Mouse (Mus musculus): Measurements from ENCODE around the gene Pou3f3.

Gene Pou3f3

DNA sequence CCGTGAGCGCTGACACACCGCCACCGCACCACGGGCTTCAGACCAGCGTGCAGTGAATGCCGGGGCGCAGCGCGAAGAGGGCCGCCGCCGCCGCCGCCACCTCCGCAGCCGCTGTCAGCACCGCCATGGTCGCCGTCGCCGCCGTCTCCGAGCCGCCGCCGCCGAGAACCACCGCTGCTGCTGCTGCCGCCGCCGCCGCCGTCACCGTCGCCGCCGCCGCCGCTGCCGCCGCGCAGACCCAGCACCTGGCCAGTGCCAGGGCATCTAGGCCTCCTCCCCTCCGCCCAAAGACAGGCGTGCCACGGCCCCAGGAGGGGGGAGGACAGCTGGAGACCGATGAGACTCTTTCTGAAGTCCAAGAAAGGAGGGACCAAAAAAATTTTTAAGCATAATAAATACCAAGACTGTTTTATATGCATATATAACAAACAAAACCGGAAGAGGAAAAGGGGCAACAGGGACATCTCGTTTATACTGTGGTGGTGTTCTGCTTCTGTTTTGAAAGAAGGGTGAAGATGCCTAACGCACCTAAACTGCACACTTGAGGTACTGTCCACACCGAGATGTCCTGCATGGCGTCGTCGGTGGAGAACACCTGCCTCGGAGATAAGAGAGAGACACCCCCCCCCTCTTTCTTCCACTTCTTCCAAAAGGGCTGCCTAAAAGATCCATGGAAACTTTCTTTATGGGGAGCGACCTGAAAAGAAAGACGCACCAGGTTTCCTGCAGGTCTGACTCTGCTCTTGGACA lies 3.2 kb downstream of the Pou3f3 start:
- Histone ChIP-seq H3K4me1 (replicated peaks; ENCODE audit: low read depth, low read length) (peaks cover 43% of the 10 kb centered on the region), H3K36me3 (ENCODE audit: insufficient read depth, low read length) (no peaks in the 10 kb centered on the region)
- TF ChIP-seq CTCF (conservative IDR thresholded peaks at IDR 0.05; ENCODE audit: low read length) (no peak), POU5F1 (IDR thresholded peaks at IDR 0.05; ENCODE audit: borderline replicate concordance, low read length) (no peak), NANOG (IDR thresholded peaks at IDR 0.05; ENCODE audit: borderline replicate concordance, low read length) (no peak)

DNA sequence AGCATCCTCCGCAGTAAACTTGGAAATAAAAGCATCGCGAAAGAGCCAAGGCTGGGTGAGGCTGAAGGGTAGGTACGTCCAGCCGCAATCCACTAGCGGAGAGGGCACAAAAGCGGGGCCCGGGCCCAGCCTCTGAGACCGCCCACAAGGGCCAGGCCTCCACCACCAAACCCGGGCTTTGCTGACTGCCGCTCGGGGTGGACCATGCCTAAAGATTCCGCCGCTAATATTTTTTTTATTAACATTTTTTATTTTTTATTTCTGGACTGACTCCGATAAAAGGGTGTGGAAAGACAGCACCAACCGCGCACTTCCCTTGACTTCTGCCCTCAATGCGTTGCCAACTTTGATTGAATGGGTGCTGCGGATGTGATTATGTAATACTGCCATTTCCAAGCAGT lies 3.9 kb downstream of the Pou3f3 start:
- peaks cover 80% of the 10 kb centered on the region for H3K27me3 ChIP-seq (ENCODE audit: insufficient read depth, low read length)
- TF ChIP-seq POU5F1 (IDR thresholded peaks at IDR 0.05; ENCODE audit: borderline replicate concordance, low read length) = no peak
- TF ChIP-seq NANOG (IDR thresholded peaks at IDR 0.05; ENCODE audit: borderline replicate concordance, low read length) = no peak
- TF ChIP-seq CTCF (conservative IDR thresholded peaks at IDR 0.05; ENCODE audit: low read length) = no peak

More for the DNA sequence above, 3.2 kb downstream of the Pou3f3 start:
- Histone ChIP-seq H3K4me3 (replicated peaks; ENCODE audit: low read length) (peak overlapping the region; percentile 67), H3K9me3 (ENCODE audit: low read length) (no peaks in the 10 kb centered on the region), H3K27me3 (ENCODE audit: insufficient read depth, low read length) (peaks cover 80% of the 10 kb centered on the region)

DNA sequence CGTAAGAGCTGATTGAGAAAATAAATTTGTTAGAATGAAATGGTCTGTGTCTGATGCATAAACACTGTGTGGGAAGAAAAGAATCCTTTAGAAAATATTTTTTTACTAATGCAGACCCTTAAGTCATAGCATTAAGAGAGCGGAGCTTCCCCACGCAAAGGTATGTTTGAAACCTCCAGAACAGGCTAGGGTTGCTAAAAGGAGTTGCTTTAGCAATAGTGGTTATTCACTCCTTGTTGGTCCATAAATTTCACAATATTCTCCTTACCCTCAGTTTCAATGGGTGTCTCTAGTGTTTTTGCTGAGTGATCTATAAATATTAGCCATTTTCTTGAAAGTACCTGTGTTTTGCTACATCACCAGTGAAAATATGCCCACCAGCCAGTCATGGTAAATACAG lies 4.6 kb downstream of the Pou3f3 start:
- Histone ChIP-seq H3K9me3 (ENCODE audit: low read length) (no peaks in the 10 kb centered on the region), H3K4me3 (replicated peaks; ENCODE audit: low read length) (no peak overlapping the region)
- TF ChIP-seq CTCF (conservative IDR thresholded peaks at IDR 0.05; ENCODE audit: low read length) (no peak), POU5F1 (IDR thresholded peaks at IDR 0.05; ENCODE audit: borderline replicate concordance, low read length) (no peak), NANOG (IDR thresholded peaks at IDR 0.05; ENCODE audit: borderline replicate concordance, low read length) (no peak)

More for the DNA sequence above, 3.9 kb downstream of the Pou3f3 start:
- no peak overlapping the region for H3K4me3 ChIP-seq (replicated peaks; ENCODE audit: low read length)
- no peaks in the 10 kb centered on the region for H3K36me3 ChIP-seq (ENCODE audit: insufficient read depth, low read length)
- H3K4me1 ChIP-seq (replicated peaks; ENCODE audit: low read depth, low read length) = peaks cover 43% of the 10 kb centered on the region
- no peaks in the 10 kb centered on the region for H3K9me3 ChIP-seq (ENCODE audit: low read length)

DNA sequence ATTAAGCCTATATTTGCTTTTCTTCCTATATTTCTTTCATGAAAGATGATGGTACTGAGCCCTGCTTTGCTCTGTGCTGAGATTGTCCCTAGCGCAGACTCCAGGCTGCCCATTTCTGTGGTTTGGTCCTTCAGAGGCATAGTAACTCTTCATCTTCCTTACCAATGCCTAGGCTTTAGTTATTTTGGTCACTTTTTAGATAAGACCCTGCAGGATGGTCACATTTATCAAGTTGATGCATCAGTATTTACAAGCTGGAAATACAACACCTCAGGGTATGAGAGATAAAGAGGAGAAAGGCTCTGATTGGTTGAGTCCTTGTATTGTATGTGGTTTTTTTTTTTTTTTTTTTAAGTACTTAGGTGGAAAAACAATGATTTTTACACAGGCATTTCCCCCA lies 5.2 kb downstream of the Pou3f3 start:
- H3K4me1 ChIP-seq (replicated peaks; ENCODE audit: low read depth, low read length) = peaks cover 41% of the 10 kb centered on the region
- H3K9me3 ChIP-seq (ENCODE audit: low read length) = no peaks in the 10 kb centered on the region
- no peak overlapping the region for H3K4me3 ChIP-seq (replicated peaks; ENCODE audit: low read length)
- H3K36me3 ChIP-seq (ENCODE audit: insufficient read depth, low read length) = no peaks in the 10 kb centered on the region
- peaks cover 82% of the 10 kb centered on the region for H3K27me3 ChIP-seq (ENCODE audit: insufficient read depth, low read length)
- TF ChIP-seq POU5F1 (IDR thresholded peaks at IDR 0.05; ENCODE audit: borderline replicate concordance, low read length) = no peak
- no peak for TF ChIP-seq NANOG (IDR thresholded peaks at IDR 0.05; ENCODE audit: borderline replicate concordance, low read length)
- TF ChIP-seq CTCF (conservative IDR thresholded peaks at IDR 0.05; ENCODE audit: low read length) = no peak

More for the DNA sequence above, 4.6 kb downstream of the Pou3f3 start:
- H3K27me3 ChIP-seq (ENCODE audit: insufficient read depth, low read length) = peaks cover 80% of the 10 kb centered on the region
- no peaks in the 10 kb centered on the region for H3K36me3 ChIP-seq (ENCODE audit: insufficient read depth, low read length)
- peaks cover 40% of the 10 kb centered on the region for H3K4me1 ChIP-seq (replicated peaks; ENCODE audit: low read depth, low read length)

DNA sequence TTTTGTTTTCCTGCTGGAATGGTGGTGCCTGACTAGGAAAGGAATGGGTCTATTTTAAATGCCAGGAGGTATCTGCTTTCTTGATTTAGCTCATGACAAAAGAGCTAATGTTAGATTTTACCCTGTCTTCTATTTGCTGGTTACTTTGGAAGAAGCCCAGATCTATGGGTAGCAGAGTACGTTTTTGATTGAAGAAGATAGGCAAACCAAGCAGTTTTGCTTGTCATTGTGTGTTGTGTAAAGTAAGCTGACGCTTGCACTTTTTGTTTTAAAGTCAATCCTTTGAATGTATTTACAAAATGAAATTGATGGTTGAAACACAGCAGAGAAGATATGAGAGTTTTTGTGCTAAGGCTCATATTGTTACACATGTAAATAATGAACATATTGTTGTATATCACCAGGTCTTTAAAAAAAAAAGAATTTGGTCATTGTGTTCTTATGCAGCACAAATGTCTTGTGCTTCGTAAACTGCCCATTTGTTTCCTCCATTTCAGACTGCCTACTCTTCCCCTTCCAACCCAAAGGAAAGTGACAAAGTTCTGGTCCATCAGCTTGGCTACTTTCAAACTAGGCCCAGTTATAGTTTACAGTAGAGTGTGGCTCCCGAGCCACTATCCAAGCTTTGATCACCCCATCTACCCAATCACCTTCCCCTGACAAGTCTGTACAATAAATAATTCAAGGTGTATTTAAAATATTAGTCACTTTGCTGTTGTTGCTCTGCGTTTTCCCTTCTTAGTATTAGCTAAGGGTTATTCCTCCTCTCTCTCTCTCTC lies 6.5 kb downstream of the Pou3f3 start:
- Histone ChIP-seq H3K4me1 (replicated peaks; ENCODE audit: low read depth, low read length) (peaks cover 34% of the 10 kb centered on the region), H3K9me3 (ENCODE audit: low read length) (no peaks in the 10 kb centered on the region), H3K36me3 (ENCODE audit: insufficient read depth, low read length) (no peaks in the 10 kb centered on the region), H3K27me3 (ENCODE audit: insufficient read depth, low read length) (peaks cover 81% of the 10 kb centered on the region), H3K4me3 (replicated peaks; ENCODE audit: low read length) (no peak overlapping the region)
- TF ChIP-seq NANOG (IDR thresholded peaks at IDR 0.05; ENCODE audit: borderline replicate concordance, low read length) (no peak), CTCF (conservative IDR thresholded peaks at IDR 0.05; ENCODE audit: low read length) (no peak), POU5F1 (IDR thresholded peaks at IDR 0.05; ENCODE audit: borderline replicate concordance, low read length) (no peak)

DNA sequence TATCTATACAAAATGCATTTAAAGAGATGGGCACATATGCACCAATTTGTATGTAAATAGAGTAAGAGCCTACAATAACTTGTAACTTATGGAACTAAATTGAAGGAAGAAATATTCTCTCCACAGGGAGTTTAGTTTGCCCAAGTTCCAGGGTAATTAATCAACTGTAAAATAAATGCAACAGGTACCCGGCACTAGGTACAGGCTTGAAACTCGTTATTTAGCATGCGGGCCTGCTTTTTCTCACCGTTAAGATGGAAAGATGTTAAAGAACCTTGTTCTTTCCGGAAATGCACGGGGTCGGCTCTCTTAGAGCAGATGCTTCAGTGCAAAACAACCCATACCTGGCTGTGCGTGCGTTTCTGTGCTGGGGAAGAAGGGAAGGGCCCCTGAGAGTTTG lies 7.4 kb downstream of the Pou3f3 start:
- Histone ChIP-seq H3K4me1 (replicated peaks; ENCODE audit: low read depth, low read length) (peaks cover 37% of the 10 kb centered on the region), H3K4me3 (replicated peaks; ENCODE audit: low read length) (no peak overlapping the region), H3K36me3 (ENCODE audit: insufficient read depth, low read length) (no peaks in the 10 kb centered on the region), H3K9me3 (ENCODE audit: low read length) (no peaks in the 10 kb centered on the region), H3K27me3 (ENCODE audit: insufficient read depth, low read length) (peaks cover 83% of the 10 kb centered on the region)
- TF ChIP-seq CTCF (conservative IDR thresholded peaks at IDR 0.05; ENCODE audit: low read length) (no peak), POU5F1 (IDR thresholded peaks at IDR 0.05; ENCODE audit: borderline replicate concordance, low read length) (no peak), NANOG (IDR thresholded peaks at IDR 0.05; ENCODE audit: borderline replicate concordance, low read length) (no peak)

DNA sequence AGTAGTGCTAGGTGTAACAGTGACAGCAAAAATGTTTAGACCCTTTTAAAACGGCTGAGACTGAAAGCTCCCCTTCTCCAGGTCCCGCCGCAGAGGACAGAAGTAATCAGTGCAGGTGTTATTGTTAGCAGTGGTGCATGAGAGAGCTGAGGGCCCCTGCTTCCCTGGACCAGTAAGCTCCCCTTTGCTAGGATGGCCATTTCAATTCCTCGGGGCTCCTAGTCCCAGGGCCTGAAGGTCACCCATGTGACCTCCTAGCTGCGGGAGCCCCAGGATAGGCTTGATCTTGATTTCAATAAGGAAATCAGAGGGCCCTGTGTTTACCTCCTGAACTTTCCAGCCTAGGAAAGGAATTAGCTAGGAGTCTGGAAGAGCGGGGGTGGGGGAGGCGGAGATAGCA lies 7.9 kb downstream of the Pou3f3 start:
- no peak for TF ChIP-seq POU5F1 (IDR thresholded peaks at IDR 0.05; ENCODE audit: borderline replicate concordance, low read length)
- TF ChIP-seq CTCF (conservative IDR thresholded peaks at IDR 0.05; ENCODE audit: low read length) = no peak
- TF ChIP-seq NANOG (IDR thresholded peaks at IDR 0.05; ENCODE audit: borderline replicate concordance, low read length) = no peak
- no peak overlapping the region for H3K4me3 ChIP-seq (replicated peaks; ENCODE audit: low read length)
- H3K4me1 ChIP-seq (replicated peaks; ENCODE audit: low read depth, low read length) = peaks cover 33% of the 10 kb centered on the region

DNA sequence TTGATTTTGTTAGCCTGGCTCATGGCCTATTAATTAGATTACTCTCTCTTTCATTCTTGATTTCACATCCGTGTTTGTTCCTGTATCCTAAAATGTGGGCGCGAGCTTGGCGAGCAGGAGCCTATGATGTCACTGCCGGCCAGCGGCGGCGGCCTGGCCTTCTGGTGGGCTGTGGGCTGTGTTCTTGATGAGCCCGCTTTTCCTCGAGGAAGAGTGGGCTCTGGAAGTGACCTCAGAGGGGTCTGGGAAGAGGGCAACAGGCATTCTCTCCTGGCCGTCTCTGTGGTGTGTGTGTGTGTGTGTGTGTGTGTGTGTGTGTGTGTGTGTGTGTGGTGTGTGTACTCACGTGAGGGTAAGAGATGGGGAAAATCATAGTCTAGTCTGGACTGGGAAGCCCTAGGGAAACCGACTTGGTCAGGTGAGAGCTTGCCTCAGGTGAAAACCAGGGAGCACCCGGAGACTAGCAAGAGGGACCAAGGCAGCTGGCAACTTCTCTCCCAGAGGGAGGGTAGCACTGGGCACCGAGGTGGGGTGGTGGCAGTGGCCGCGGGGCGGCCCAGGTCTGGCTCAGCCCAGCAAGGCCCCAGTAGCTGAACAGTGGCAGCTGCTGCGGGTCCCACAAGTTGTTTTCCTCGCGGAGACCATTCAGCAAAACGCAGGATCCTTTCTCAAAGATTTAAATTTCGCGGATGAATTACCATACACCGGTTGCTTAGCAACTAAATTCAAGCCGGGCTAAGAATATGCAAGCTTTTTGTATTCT lies 8.5 kb downstream of the Pou3f3 start:
- no peak overlapping the region for H3K4me3 ChIP-seq (replicated peaks; ENCODE audit: low read length)
- no peaks in the 10 kb centered on the region for H3K36me3 ChIP-seq (ENCODE audit: insufficient read depth, low read length)
- no peak for TF ChIP-seq CTCF (conservative IDR thresholded peaks at IDR 0.05; ENCODE audit: low read length)
- TF ChIP-seq POU5F1 (IDR thresholded peaks at IDR 0.05; ENCODE audit: borderline replicate concordance, low read length) = no peak
- TF ChIP-seq NANOG (IDR thresholded peaks at IDR 0.05; ENCODE audit: borderline replicate concordance, low read length) = no peak
- peaks cover 29% of the 10 kb centered on the region for H3K4me1 ChIP-seq (replicated peaks; ENCODE audit: low read depth, low read length)
- H3K9me3 ChIP-seq (ENCODE audit: low read length) = no peaks in the 10 kb centered on the region
- H3K27me3 ChIP-seq (ENCODE audit: insufficient read depth, low read length) = peaks cover 85% of the 10 kb centered on the region

More for the DNA sequence above, 7.9 kb downstream of the Pou3f3 start:
- Histone ChIP-seq H3K9me3 (ENCODE audit: low read length) (no peaks in the 10 kb centered on the region), H3K36me3 (ENCODE audit: insufficient read depth, low read length) (no peaks in the 10 kb centered on the region), H3K27me3 (ENCODE audit: insufficient read depth, low read length) (peaks cover 83% of the 10 kb centered on the region)

Measured in E14TG2a.4 (cell line).